Mouse (Mus musculus) spleen, adult 2 months (tissue): Measurements from ENCODE around the gene Fsd1.

Experiments used
- CTCF ChIP-seq: fragments of 200-500 bp; IDR thresholded peaks from 2 replicates; pipeline ENCODE4 v1.5.1; 2011; ENCODE audit warnings: mild to moderate bottlenecking, inconsistent platforms; ENCODE audit not compliant: insufficient read depth, insufficient read length, insufficient replicate concordance; ENCODE audit errors: extremely low read depth
- POLR2A ChIP-seq: fragments of 200-500 bp; IDR thresholded peaks from 2 replicates; pipeline ENCODE4 v1.6.1; 2011; ENCODE audit warnings: low read depth, low read length, inconsistent platforms

- TF ChIP-seq CTCF (peak; percentile 84), POLR2A (no peak)
These were observed 9.9 kb upstream of the Fsd1 start for GRCm38 (mm10) chr17:55976255-55976862.
